Mouse (Mus musculus) thymus, postnatal 25 days (tissue): ENCODE measurements around the gene Izumo4.

Experiments used
- DNase-seq: peaks from one replicate; pipeline ENCODE4 v3.0.0; 2022

The Izumo4 gene

DNA sequence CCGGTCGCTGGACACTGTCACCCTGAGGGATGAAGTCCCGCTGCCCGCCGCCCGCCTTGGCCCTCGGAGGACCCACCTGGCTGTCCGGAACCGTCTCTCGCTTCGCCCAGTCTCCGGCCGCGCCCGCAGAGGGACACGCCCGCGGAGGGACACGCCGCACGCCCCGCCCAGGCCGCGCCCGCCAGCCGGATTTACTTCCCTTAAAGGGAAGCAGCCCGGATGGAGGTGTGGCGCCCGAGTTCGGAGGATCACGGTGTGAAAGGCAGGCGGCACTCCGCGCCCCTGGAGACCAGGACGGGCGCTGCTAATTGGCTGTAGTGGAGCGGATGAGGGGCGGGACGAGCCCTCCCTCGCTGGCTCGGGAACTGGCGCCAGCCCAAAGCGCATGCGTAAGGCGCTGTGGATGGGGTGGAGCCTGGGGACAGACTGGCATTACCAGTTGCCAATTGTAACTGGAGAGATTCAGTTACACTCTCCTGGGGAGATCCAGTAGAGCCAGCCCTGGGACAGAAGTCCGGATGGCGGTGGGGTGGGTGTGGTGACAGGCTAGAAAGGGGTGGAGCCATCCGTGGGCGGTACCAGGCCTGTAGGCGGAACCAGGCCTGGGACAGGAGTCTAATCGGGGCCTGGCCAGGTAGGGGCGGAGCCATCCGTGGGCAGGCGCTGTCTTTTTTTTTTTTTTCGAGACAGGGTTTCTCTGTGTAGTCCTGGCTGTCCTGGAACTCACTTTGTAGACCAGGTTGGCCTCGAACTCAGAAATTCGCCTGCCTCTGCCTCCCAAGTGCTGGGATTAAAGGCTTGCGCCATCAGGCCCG, at the start of gene Izumo4, which contains the start of gene Mob3a:
Gene Izumo4 (plus strand): TSS at position 464 of the 815 bp plus-strand sequence.
Gene Mob3a (minus strand): TSS at position 257 of the 815 bp plus-strand sequence.
- peak; percentile 99 for DNase-seq

GRCm38 (mm10) chr10:80653156-80653720, 48.7 kb upstream of the Izumo4 start:
- no peak for DNase-seq

DNA sequence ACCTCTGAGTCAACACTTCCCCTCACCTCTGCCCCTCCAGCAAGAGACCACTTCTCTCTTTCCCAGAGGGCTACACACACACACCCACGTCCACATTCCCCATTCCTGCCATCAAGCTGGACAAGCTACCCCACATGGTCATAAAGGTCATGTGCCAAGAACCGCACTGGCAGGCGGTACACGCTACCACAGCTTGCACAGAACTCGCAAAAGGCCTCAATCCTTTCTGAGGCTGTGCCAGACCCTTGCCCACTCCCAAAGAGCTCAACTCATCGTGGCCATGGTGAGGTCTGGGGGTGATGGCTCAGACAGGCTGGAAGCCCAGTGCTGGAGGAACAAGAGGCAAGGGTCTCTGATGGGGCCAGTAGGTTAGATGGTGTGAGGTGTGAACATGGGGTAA, 47.1 kb upstream of the Izumo4 start:
- DNase-seq: no peak

DNA sequence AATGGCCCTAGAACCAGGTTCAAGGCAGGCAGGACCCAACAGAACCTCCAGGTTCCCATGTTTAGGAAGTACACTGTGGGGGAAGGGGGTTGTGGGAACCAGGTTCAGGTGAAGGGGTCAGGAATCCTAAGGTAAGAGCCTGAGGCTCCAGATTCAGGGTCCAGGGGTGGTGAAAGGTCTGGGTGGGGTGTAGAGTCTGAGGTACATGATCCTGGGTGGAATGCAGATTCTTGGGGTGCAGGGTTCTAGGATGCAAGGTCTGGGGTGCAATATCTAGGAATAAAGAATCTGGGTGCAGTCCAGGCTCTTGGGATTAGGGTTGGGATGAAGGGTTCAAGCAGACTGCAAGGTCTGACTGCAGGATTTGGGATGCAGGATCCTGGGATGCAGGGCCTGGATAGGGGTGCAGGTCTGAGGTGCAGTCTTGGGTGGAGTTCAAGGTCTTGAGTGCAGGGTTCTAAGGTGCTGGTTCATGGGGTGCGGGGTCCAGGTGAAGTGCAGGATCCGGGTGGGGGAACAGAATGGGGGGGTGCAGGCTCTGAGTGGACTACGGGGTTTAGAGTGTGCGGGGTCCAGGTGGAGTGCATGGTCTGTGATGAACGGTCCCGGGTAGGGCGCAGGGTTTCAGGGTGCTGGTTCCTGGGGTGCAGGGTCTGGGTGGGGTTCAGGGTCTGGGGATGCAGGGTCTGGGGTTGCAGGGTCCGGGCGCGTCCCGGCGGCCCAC, 46.4 kb upstream of the Izumo4 start:
- DNase-seq: no peak

DNA sequence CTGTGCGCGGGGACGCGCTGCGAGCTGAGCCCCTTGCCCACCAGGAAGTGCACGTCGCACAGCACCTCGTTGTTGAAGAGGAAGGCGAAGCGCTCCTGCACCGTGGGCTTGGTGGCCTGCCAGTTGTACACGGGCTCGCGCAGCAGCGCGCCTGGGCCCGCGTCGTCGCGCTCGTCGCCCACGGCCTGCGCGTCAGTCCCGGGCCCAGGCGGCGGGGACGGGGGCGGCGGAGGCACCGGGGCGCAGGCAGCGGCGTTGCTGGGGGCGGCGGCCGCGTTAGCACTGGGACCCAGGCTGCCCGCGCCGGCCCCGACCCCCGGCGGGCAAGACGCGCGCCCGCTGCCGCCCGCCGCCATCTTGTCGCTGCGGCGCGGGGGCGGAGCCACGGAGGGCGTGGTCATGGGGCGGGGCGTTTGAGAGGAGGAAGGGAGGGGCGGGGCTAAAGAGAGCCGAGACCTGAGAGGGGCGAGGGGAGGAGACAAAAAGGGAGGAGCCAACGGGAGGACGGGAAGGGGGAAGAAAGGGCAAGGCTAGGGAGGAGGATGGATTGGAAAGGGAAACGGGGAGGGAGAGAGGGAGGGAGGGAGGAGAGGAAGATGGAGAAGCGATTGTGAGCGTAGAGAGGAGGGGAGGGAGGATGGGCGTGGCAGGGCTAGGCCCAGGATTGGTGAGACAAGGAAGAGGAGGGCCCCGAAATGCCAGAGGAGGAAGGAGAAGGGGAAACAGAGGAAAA, 45.7 kb upstream of the Izumo4 start:
- peak; percentile 96 for DNase-seq

DNA sequence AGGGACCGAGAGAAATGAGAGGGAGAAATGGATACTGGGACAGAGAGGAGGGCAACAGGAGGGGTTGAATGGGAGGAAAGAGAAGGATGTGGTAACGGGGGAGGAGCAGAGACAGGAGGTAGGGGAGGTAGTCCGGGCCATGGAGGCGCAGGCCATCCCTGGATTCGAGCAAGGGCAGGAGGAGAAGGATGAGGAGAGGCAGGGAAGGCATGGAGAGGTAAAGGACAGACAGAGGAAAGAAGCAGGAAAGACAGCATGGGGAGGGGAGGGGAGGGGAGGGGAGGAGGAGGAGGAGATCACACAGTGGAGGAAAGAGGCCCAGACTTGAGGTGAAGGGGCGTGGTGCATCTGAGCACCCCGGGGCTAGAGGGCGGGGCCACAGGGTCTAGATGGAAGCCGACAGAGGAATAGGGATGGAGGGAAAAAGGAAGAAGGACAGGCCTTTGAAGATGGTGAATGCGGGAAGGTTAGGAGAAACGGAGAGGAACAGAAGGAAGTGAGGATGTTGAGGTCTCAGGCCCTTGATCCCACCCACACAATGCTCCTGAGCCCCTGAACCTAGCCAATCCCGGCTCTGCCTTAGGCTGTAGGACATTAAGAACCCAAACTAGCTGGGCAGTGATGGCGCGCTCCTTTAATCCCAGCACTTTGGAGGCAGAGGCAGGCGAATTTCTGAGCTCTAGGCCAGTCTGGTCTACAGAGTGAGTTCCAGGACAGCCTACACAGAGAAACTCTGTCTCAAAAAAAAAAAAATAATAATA, 44.9 kb upstream of the Izumo4 start, which contains the start of gene Btbd2:
Gene Btbd2 (minus strand): TSS at position 209 of the 761 bp plus-strand sequence.
- no peak for DNase-seq

- DNase-seq: no peak
Measured at GRCm38 (mm10) chr10:80658194-80658840, 43.7 kb upstream of the Izumo4 start.

DNA sequence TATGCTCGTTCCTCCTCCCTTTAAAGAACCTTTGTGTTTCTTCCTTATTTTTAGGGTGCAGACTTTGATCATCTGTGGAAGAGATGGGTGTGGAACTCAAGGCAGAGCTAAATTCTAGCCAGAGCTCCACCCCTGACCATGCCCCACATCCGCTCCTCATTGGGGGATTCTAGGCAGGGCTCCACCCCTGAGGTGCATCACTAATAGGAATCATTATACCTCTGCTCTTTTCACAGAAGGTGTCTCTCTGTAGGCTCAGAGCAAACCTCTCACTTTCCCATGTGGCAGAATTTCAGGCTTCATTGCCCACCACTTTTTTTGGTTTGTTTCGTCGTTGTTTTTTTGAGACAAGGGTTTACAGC, 43.2 kb upstream of the Izumo4 start:
- peak; percentile 64 for DNase-seq

DNA sequence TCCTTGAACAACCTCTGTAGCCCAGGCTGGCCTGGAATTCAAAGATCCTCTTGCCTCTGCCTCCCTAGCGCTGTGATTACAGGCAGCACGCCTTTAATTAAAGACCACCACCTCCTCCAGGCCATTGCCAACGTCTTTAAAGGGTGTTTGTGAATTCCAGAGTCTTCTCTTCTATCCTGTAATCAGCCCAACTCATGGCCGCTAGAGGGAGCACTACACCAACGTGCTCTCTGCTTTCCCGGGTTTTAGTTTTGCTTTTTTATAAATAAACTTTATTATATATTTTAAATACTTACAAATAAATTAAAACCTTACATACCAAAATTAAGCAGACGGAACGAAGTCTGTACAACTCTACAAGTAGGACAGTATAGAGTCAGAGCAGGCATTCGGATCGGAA, 42.8 kb upstream of the Izumo4 start:
- DNase-seq: peak; percentile 82

- peak; percentile 87 for DNase-seq
Measured at GRCm38 (mm10) chr10:80661149-80661548, 40.8 kb upstream of the Izumo4 start.

- no peak for DNase-seq
Measured at GRCm38 (mm10) chr10:80663485-80664196, 38.3 kb upstream of the Izumo4 start.

DNA sequence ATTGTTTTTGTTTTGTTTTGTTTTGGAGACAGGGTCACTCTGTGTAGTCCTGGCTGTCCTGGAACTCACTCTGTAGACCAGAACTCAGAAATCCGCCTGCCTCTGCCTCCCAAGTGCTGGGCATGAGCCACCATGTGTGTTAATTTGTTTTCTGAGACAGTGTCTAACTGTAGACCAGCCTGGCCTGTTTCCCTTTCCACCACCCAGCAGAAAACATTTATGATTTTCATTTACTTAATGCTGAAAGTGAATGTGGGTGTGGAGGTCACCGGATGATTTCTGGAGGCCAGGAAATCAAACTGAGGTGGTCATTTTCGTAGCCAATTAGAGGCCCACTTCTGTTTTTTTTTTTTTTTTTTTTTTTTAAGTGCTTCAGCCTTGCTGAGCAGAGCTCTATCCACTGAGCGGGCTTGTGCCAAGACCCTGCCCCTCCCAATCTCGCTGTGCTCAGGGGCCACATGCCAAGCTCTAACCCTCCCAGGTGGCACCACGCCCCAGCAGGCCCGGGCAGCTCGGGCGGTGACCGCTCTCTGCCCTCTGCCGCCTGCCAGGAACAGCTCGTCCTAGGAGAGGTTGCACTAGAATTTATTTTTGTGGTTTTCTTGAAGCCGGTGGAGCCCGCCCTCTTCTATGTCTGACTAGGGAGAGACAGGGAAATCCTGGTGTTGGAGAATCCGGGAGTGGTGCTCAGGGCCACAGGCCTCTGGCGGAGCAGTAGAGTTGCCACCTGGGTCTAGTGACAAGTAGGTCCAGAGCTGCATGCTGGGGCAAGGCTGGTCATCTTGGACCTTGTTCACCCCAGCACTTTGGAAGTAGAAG, 37.6 kb upstream of the Izumo4 start:
- DNase-seq: no peak

DNA sequence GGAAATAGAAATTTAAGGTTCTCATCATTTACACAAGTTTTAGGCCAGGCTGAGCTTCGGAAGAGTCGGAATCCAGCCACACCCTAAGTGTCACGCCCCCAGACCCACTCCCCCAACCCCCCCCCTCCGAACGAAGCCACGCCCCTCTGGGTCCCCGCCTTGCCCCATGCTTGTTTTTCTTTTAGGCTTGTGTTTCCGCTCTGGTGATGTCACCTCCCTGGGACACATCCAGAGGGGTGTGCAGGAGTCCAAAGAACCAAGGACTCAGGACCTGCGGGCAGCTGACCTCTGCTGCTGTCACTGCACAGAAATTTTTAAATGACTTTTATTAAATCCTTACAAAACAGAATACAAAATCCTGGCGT, 37.0 kb upstream of the Izumo4 start:
- DNase-seq: no peak

DNA sequence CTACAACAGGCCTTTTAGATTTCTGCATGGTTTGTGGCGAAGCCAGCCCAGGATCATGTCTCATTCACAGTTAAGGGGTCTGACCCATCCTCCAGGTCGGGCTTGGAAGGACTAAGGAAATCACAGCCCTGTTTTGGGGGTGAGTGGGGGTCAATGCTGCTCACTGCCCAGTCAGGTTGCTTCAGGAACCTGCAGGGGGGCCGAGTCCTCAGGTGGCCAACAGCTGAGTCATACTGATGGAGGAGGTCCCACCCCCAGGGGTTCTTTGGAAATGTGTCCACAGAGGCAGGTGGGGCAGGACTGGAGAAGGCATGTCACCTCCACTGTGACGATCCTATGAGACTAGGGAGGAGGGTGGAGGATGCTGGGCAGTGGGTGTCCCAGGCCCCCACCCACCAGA, 36.5 kb upstream of the Izumo4 start:
- no peak for DNase-seq

- no peak for DNase-seq
Measured at GRCm38 (mm10) chr10:80665981-80666733, 35.8 kb upstream of the Izumo4 start.

GRCm38 (mm10) chr10:80666837-80667412, 35.1 kb upstream of the Izumo4 start:
- no peak for DNase-seq

- no peak for DNase-seq
Measured at GRCm38 (mm10) chr10:80668614-80669013, 33.4 kb upstream of the Izumo4 start.

GRCm38 (mm10) chr10:80669018-80669417, 33.0 kb upstream of the Izumo4 start:
- no peak for DNase-seq
